ENCODE assay signal across 14 mouse cellular contexts in genomic region chr3:137861436-137861835, GRCm38 (mm10).
"Had no signal": no experiment of that assay in that cellular context is flagged by ENCODE, and none has a peak within 500 bp of the region (broad histone marks: within the 10 kb centered on the region; RNA-seq: fewer than 3 reads in every experiment).

No protein-coding gene starts in this region.

- H3K9ac ChIP-seq: limb, embryonic 13.5 days; liver, embryonic 13.5 days; liver, postnatal 0 days; midbrain, embryonic 13.5 days; stomach, embryonic 15.5 days had no signal

- DNase-seq: kidney, adult 11 months; kidney, adult 9 months; kidney, postnatal 36 days; layer of hippocampus, adult 9-11 months; layer of hippocampus, postnatal 36 days; liver, embryonic 13.5 days; liver, postnatal 0 days; right cerebral cortex, postnatal 14 days; thymus, adult 2 months; thymus, postnatal 25 days had no signal

- H3K9me3 ChIP-seq: limb, embryonic 13.5 days; liver, embryonic 13.5 days; midbrain, embryonic 13.5 days; stomach, embryonic 15.5 days had no signal

- H3K4me3 ChIP-seq: limb, embryonic 13.5 days; liver, embryonic 13.5 days; midbrain, embryonic 13.5 days; stomach, embryonic 15.5 days had no signal

- H3K27me3 ChIP-seq: limb, embryonic 13.5 days; liver, embryonic 13.5 days; midbrain, embryonic 13.5 days; stomach, embryonic 15.5 days had no signal

- H3K4me2 ChIP-seq: limb, embryonic 13.5 days; liver, embryonic 13.5 days; midbrain, embryonic 13.5 days; stomach, embryonic 15.5 days had no signal

- ATAC-seq: liver, postnatal 0 days; midbrain, embryonic 13.5 days had no signal

- H3K27ac ChIP-seq: kidney, postnatal 0 days; limb, embryonic 13.5 days; liver, embryonic 13.5 days; midbrain, embryonic 13.5 days had no signal

- H3K36me3 ChIP-seq: limb, embryonic 13.5 days; midbrain, embryonic 13.5 days; stomach, embryonic 15.5 days had no signal
